Mouse (Mus musculus) cortical plate, adult 2 months (tissue): Measurements from ENCODE around the gene Sema4d.

Experiments used
- CTCF ChIP-seq: fragments of 200-500 bp; IDR thresholded peaks from 2 replicates; pipeline ENCODE4 v1.5.1; 2011; ENCODE audit warnings: mild to moderate bottlenecking, control low read depth, low read length; ENCODE audit not compliant: insufficient read depth; ENCODE audit errors: extremely low read depth
- POLR2A ChIP-seq: fragments of 200-500 bp; IDR thresholded peaks from 2 replicates; pipeline ENCODE4 v1.6.1; 2011; ENCODE audit warnings: mild to moderate bottlenecking, low read length, control low read depth; ENCODE audit not compliant: insufficient read depth; ENCODE audit errors: extremely low read depth

DNA sequence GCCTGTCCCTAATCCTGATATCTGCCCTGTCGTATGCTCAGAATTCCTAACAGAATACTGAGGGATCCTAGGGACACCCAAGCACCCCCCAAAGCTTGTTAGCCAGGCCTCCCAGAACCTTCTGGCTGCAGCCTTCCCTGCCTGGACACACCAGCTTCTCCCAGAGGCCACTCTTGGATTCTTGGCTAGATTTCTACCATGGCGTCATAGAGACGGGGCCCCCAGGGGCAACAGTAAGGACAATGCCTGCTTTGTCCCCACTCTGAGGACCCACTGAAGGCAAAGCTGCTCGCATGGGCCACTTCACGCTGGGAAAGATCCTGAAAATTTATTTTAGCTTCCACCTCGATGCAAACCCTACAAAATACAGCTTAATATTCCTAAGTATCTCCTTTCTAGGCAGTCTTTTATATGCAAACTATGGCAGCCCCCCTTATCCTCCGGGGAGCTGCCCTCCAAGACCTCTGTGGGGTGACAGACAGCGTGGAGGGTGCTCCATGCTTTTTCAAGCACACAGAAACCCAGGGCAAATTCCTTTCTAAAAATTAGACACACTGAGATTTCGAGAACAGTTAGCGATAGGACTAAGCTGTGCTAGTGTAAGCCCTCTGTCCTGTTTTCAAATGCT lies 32.2 kb downstream of the Sema4d start:
- TF ChIP-seq CTCF (no peak), POLR2A (no peak)
